Mouse (Mus musculus): ENCODE data around the gene Trim3. TPM values are rescaled to one million over a fixed set of nuclear protein-coding genes. Genes with fewer than 3 reads are reported as not detected.
A peak's percentile ranks its signal among the peaks of the same experiment; 100 is the strongest.

Trim3 gene
- polyA plus RNA-seq, 1 experiment = 163 TPM

DNA sequence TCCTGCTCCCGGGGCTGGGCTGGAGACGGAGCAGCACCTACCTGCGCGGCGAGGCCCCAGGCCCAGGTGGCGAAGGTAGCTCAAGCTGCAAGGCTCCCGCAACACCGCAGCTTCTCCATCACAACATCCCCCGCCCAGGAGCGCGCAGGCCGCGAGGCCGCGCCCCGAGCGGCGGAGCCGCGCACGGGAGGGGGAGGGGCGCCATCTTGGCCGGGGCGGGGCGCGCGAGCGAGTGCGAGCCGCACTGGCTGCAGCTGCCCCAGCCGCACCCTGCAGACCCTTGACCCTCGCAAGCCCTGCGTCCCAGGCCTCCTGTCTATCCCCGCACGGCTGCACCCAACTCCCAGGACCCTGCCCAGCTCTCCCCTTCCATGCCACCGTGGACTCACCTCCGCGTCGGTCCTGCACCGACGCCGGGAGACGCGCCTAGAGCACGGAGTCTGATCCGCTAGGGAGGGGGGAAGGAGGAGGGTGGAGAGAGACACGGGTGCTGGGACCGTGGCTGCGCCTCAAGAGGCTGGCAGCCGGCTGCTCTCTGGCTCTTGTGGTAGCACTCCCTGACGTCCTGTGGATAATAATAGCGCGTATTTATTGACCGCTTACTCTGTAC lies 52.2 kb downstream of the Trim3 start, which contains the start of gene Apbb1:
Apbb1 (minus strand) TSS at position 560 of the 610 bp plus-strand sequence.
- under 1% methylated on average over 48 of the region's 54 CpGs for whole genome bisulfite sequencing
- TF ChIP-seq CTCF (IDR thresholded peaks at IDR 0.05; ENCODE audit: insufficient read depth, low read length) (no peak), POLR2A (IDR thresholded peaks at IDR 0.05; ENCODE audit: borderline replicate concordance, extremely low read depth, low read depth, low read length) (peak; percentile 78; the same call in 1 of the 2 replicates)
- Histone ChIP-seq H3K4me3 (replicated peaks; ENCODE audit: extremely low read depth, low read depth, low read length) (peak within 1 kb of the TSS; percentile 97), H3K4me1 (ENCODE audit: control insufficient read depth, insufficient read depth, low read length) (peaks cover 8% of the 10 kb centered on the region)
- peak; percentile 87 for DNase-seq

DNA sequence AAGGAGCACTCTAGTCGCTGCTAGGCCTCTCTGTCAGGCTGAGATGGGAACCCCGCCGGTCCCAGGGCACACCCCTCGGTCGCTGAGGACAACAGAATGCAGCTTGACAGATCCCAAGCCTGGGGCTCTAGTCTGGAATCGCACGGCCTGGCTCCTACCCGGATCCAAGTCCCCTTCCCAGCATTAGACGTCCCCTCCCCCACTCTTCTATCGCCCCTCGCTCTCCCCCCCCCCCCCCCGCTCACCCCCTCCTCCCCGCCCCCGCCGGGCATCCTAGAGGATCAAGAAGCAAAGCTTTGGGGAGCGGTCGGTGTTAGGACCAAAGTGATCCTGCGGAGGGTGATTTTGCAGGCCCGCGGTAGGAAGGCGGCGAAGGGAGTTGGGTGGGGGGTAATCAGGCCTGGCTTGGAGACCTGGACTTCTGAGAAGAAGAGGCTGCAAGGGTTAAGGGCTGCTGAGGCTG lies 52.7 kb downstream of the Trim3 start:
- WGBS = 4% methylated on average over 17 of the region's 22 CpGs
- peak overlapping the region; percentile 97 for H3K4me3 ChIP-seq (replicated peaks; ENCODE audit: extremely low read depth, low read depth, low read length)
- no peak for DNase-seq
- peaks cover 13% of the 10 kb centered on the region for H3K4me1 ChIP-seq (ENCODE audit: control insufficient read depth, insufficient read depth, low read length)
- TF ChIP-seq POLR2A (IDR thresholded peaks at IDR 0.05; ENCODE audit: borderline replicate concordance, extremely low read depth, low read depth, low read length) (no peak), CTCF (IDR thresholded peaks at IDR 0.05; ENCODE audit: insufficient read depth, low read length) (no peak)

DNA sequence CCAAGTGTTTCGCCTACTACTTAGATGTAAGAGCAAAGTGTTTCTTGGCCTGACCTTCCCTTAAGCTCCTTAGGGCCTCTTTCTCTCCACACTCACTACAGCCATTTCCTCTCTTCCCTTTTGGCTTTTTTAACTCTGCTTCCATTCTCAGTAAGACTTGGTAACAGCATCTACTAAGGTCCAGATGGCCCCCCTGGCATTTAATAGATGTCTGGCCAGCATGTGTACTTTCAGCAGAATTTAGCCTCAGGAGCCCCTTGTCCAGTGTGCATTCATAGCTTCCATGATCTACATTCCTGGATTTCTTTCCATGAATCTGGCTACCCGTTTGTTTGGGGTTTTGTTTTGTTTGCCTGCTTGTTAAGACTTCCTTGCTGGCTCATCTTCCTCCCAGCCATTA lies 54.9 kb downstream of the Trim3 start:
- 66% methylated on average over 2 of the region's 2 CpGs for WGBS
- DNase-seq = no peak
- H3K4me1 ChIP-seq (ENCODE audit: control insufficient read depth, insufficient read depth, low read length) = peaks cover 13% of the 10 kb centered on the region
- TF ChIP-seq POLR2A (IDR thresholded peaks at IDR 0.05; ENCODE audit: borderline replicate concordance, extremely low read depth, low read depth, low read length) (no peak), CTCF (IDR thresholded peaks at IDR 0.05; ENCODE audit: insufficient read depth, low read length) (no peak)
- no peak overlapping the region for H3K4me3 ChIP-seq (replicated peaks; ENCODE audit: extremely low read depth, low read depth, low read length)

DNA sequence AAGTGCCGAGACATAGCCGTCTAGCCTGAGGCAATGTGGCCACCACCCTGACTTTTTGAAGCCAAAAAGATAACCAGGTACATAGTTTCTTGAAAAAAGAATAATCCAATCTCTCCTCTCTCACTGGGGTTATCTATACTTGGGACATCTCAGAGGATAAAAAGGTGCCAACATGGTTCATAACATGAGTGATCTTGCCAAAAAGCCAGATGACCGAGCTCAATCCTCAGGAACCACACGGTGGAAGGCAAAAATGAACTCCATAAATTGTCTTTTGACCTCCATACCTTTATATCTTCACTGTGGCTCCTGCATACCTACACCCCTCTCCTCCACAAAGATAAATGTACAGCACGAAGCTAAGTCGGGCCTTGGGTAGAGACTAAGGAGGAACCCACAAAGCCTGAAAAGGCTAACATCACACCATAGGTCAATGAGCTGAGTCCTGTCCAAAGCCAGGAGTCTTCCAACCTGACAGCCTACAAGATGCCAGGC lies 55.9 kb downstream of the Trim3 start:
- H3K4me3 ChIP-seq (replicated peaks; ENCODE audit: extremely low read depth, low read depth, low read length) = no peak overlapping the region
- TF ChIP-seq POLR2A (IDR thresholded peaks at IDR 0.05; ENCODE audit: borderline replicate concordance, extremely low read depth, low read depth, low read length) = no peak
- no peak for TF ChIP-seq CTCF (IDR thresholded peaks at IDR 0.05; ENCODE audit: insufficient read depth, low read length)
- H3K4me1 ChIP-seq (ENCODE audit: control insufficient read depth, insufficient read depth, low read length) = peaks cover 13% of the 10 kb centered on the region
- WGBS = 88% methylated on average over 6 of the region's 6 CpGs
- no peak for DNase-seq

DNA sequence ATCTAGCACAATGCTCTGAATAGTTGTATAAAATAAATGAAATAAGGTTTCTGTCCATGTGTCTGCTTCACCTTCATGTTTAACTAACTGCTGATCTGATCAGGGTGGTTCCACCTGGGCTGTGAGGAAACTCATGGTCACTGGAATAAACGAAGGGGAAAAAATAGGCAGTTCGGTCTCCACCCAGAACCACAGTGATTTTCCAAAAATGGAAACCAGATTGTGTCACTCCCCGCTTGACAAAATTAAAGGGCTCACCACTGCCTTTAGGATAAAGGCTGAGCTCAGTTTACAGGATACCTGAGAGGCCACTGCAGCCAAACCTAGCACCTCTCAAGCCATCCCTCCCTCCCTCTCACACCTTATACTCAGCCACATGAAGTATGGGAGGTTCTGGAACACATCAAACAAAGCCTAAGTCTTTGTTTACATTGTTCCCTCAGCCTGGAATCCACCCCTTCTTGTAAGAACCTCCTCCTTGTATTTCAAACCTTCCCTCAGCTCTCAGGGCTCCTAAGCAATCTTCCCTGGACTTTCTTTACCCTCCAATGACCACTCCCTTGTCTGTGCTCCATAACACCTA lies 57.1 kb downstream of the Trim3 start:
- TF ChIP-seq POLR2A (IDR thresholded peaks at IDR 0.05; ENCODE audit: borderline replicate concordance, extremely low read depth, low read depth, low read length) = no peak
- TF ChIP-seq CTCF (IDR thresholded peaks at IDR 0.05; ENCODE audit: insufficient read depth, low read length) = no peak
- H3K4me3 ChIP-seq (replicated peaks; ENCODE audit: extremely low read depth, low read depth, low read length) = no peak overlapping the region
- 22% methylated on average over 3 of the region's 3 CpGs for WGBS
- no peak for DNase-seq
- peaks cover 13% of the 10 kb centered on the region for H3K4me1 ChIP-seq (ENCODE audit: control insufficient read depth, insufficient read depth, low read length)

DNA sequence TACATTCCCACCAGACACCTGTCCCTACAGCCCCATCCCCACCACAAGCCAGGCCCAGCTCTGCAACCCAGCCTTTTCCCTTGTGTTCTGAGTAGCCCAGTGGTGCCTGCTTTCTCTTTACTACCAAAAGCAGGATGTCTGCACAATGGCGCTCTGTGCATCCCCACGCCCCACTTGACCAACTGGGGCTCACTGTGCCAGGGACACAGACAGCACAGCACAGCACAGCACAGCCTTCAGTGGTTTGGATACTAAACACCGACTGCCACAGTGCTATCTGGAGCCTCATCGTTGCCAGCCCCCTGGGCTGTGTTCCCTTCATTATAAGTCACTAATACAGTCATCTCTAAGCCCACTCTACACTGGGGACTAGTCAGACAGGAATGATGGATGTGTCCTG lies 58.8 kb downstream of the Trim3 start:
- Histone ChIP-seq H3K4me1 (ENCODE audit: control insufficient read depth, insufficient read depth, low read length) (peaks cover 7% of the 10 kb centered on the region), H3K4me3 (replicated peaks; ENCODE audit: extremely low read depth, low read depth, low read length) (no peak overlapping the region)
- no peak for DNase-seq
- WGBS = 87% methylated on average over 4 of the region's 4 CpGs
- TF ChIP-seq POLR2A (IDR thresholded peaks at IDR 0.05; ENCODE audit: borderline replicate concordance, extremely low read depth, low read depth, low read length) (no peak), CTCF (IDR thresholded peaks at IDR 0.05; ENCODE audit: insufficient read depth, low read length) (no peak)

DNA sequence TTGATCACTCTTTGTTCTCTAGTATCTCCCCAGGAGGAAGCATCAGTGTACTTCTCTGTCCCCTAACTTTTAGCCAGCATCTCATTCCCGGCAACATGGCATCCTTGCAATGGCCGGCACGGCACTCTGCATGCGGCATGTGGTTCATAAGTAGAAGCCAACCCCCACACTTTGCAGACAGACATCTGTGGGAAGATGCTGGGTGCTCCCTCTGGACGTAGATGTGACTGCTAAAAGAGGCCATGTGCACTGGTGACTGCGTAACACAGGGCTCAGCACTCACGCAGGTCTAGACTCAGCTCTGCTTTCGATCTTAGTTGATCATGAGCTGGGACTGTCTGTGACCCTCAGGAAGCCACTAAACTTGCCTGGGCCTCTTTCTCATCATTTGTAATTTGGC lies 60.4 kb downstream of the Trim3 start:
- TF ChIP-seq POLR2A (IDR thresholded peaks at IDR 0.05; ENCODE audit: borderline replicate concordance, extremely low read depth, low read depth, low read length) = no peak
- TF ChIP-seq CTCF (IDR thresholded peaks at IDR 0.05; ENCODE audit: insufficient read depth, low read length) = no peak
- H3K4me1 ChIP-seq (ENCODE audit: control insufficient read depth, insufficient read depth, low read length) = peaks cover 7% of the 10 kb centered on the region
- no peak overlapping the region for H3K4me3 ChIP-seq (replicated peaks; ENCODE audit: extremely low read depth, low read depth, low read length)
- 92% methylated on average over 8 of the region's 8 CpGs for WGBS
- DNase-seq = no peak

DNA sequence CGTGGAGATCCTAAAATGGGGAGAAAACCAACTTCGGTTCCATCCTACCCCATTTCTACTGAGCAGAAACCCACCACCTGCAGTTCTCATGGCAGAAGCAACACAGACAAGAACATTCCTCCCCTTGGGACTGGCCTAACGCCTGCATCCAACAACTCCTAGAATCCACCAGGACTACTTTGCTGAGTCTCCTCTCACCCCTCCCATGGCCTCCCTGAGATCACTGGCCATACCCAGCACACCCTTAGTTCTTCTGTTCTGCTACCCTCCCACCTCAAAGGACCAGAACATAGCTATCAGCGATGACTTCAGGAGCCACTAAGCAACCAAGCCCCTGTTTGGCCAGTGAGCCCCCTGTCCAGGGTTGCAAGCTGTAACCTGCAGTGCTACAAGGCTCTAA lies 62.6 kb downstream of the Trim3 start:
- TF ChIP-seq POLR2A (IDR thresholded peaks at IDR 0.05; ENCODE audit: borderline replicate concordance, extremely low read depth, low read depth, low read length) = no peak
- TF ChIP-seq CTCF (IDR thresholded peaks at IDR 0.05; ENCODE audit: insufficient read depth, low read length) = no peak
- DNase-seq = no peak
- peaks cover under 1% of the 10 kb centered on the region for H3K4me1 ChIP-seq (ENCODE audit: control insufficient read depth, insufficient read depth, low read length)
- 83% methylated on average over 4 of the region's 4 CpGs for WGBS
- no peak overlapping the region for H3K4me3 ChIP-seq (replicated peaks; ENCODE audit: extremely low read depth, low read depth, low read length)

DNA sequence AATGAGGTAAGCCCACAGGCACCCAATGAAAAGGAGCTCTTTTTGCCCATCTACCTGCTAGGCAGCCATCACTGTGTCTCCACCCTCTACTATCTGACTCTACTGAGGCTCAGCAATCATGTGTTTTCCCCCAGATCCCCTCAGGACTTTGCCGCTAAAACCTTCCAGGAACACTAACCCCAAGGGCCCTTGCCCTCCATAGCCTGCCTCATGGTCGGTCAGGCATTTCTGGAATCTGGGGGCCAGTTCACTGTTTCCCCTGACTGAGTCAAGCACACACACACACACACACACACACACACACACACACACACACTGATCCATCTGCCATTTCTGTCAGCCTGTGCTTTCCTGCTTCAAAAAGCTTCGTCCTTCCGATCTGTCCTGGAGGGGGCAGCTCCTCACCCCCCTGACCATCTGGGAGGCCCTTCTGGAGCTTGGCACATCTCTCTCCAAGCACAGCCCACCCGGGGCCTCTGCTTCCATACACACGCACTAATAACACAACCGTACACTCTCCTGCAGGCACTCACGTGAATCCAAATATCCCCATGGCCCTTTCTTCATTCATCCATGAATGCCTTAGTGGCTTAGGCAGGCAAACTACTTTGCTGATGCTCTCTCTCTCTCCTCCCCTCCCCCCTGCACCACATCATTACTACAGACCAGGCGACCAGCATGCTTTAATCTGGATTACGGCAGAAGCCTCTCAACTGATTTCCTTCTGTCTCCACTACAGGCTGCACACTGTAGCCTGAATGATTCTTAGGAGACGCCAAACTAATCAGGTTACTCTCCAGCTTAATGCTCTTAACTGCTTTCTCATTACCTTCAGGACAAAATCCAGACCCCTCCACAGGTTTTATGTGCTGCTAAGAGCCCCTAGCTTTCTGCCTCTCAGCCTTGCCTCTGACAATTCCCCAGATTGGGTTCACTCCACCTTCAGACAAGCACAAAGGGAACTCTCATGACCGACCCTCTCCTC lies 63.6 kb downstream of the Trim3 start:
- peaks cover 7% of the 10 kb centered on the region for H3K4me1 ChIP-seq (ENCODE audit: control insufficient read depth, insufficient read depth, low read length)
- no peak overlapping the region for H3K4me3 ChIP-seq (replicated peaks; ENCODE audit: extremely low read depth, low read depth, low read length)
- TF ChIP-seq POLR2A (IDR thresholded peaks at IDR 0.05; ENCODE audit: borderline replicate concordance, extremely low read depth, low read depth, low read length) = no peak
- no peak for TF ChIP-seq CTCF (IDR thresholded peaks at IDR 0.05; ENCODE audit: insufficient read depth, low read length)
- WGBS = 58% methylated on average over 12 of the region's 12 CpGs
- DNase-seq = no peak

Measured in lung, adult 2 months (tissue).